Mouse (Mus musculus): ENCODE measurements around the gene BC017158.

DNA sequence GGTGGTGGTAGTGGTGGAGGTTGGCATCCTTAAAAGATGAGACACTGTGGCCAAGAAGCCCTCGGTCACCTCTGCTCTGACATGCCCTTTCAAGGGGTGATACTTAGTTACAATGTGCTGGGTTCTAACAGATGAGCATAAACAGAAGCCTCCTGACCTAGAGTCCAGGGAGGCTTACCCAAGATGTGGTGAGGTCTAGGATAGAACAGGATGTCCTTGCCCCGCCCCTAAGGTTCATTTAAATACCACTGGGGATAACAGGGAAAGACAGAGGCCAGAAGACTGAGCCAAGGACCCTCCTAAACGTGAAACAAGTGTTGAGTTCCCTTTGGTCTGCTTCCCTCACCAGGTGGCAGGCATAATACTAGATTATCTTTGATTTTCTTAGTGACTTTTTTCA, 1.5 kb downstream of the BC017158 start:
- TF ChIP-seq CTCF (IDR thresholded peaks at IDR 0.05; ENCODE audit: low read depth, low read length) (no peak), POLR2A (IDR thresholded peaks at IDR 0.05; ENCODE audit: borderline replicate concordance, low read depth, low read length) (no peak)
